Mouse (Mus musculus) 3T3-L1 (cell line): ENCODE results near the gene Serpina3g.
A peak's percentile ranks its signal among the peaks of the same experiment; 100 is the strongest.
"Not testable (repeated sequence)": the region's sequence is repeated elsewhere in the genome, so short reads cannot be mapped to it uniquely, and the experiment has no call there.

Source experiments
- DNase-seq: peaks from one replicate; pipeline ENCODE4 v3.0.0-alpha.2; 2015; ENCODE audit warnings: low read depth, low spot score

Gene Serpina3g

DNA sequence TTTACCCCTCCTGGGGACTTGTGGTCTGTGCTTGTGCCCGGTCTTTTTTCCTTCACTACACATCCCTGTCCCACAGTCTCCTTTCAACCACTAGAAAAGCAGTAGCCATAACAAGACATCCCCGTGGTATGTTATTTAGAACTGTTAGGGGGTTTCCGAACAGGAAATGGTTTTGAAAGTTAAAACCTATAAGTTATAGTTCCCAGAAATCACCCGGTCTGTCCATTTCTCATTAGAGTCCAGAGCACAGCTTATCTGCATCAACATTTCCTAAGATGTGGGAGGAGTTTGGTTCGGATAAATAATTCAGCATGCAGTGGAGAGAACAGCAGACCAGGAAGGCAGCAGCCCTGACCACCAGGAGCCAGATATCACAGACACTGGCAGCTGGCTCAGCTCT, at the start of gene Serpina3g:
Serpina3g (plus strand) TSS at position 331 of the 400 bp plus-strand sequence.
- peak; percentile 41 for DNase-seq

DNA sequence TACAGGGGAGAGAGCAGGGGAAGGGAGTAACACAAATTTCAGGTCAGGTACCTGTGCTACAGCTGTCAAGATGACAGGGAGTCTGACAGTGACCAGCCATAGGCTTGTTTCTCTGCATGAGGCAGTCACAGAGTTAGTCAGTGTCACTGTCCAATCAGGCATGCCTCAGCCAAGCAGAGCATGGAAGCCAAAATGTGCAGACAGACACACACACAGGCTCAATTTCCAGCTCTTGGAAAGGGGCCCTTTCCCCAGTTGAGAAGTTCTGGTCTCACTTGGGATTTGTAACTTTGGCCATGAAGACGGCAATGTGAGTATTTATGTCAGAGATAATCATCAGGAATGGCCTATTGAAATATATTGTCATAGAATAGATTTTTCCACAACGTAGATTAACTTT, 46.8 kb upstream of the Serpina3g start:
- no peak for DNase-seq

DNA sequence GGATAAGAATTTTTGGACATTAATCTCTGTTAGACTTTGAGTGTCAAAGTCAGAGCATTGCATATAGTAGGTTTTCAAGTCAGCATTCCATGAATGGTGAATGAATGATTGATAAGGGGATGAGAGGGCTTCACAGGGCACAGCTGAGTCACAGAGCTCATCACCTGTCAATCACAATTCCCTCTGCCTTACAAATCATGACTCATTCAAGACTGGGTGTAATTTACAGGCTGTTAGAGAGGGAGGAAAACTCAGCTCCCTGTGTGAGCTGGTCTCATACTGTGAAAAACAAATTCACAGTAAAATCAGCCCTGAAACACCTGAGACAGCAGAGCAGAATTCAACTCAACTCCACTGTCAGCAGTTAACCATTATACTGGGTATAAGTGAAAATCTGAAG, 45.2 kb upstream of the Serpina3g start:
- DNase-seq = peak; percentile 66

DNA sequence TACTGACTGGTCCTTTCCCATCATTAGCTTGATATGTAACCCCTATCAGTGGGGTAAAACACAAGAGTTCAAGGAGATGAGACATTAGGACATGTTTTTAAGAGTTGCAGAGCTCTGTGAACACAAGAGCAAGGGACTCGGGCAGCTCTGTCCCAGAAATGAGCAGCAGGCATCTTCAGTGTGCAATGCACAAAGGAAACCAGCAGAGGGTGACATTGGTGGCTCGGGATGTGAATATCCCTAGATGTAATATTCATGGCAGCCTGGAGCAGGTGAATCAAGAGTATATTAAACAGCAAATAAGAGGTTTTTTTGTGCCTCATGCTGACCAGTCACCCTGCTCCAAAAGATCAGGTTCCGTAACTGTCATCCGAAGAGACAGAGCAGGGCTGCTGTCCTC, 26.9 kb upstream of the Serpina3g start:
- DNase-seq = no peak

DNA sequence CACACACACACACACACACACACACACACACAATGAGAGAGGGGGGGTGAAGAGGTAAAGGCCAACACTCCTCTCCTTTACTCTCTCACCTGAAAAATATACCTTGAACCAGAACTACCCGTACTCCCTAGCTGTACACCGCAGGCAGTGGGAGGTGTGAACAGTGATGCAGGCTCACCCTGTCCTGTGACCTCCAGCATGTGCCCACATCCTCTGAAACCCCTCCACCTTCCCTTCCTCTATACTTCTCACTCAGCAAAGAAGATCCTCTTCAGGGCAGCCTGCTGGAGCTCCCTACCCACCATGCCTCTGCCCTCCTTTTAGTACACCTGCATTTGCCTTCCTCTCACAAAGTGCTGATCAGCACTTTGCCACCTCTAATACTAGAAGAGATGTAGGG, 26.2 kb upstream of the Serpina3g start:
- no peak for DNase-seq

DNA sequence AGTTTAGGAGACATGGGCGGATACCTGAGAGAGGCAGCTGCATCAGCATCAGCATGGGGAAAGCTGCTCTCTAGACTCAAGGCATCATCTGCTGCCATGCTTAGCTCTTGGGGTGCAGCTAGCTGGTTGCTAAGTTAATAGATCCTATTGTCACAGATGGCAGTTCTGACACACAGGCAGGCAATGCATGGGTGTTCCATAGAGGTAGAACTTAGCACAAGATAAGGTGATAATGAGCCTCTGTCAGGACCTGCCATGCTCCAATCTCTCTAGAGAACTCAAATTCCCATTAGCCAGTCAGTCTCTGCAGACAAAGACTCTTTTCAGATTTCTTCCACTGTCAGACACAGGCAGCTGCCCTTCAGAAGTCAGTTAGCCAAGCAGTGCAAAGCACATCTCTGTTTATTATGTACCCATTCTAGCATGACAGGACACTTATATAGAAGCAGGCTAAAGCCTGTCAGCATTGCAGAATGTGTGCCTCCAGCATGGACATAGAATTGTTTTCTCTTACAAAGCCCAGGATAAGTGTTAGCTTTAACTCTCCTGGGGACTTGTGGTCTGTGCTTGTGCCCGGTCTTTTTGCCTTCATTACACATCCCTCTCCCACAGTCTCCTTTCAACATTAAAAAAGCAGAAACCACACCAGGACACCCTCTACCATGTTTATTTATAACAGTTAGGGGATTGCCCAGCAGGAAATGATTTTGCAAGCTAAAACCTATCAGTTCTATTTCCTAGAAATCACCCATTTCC, 22.2 kb upstream of the Serpina3g start:
- DNase-seq = no peak

DNA sequence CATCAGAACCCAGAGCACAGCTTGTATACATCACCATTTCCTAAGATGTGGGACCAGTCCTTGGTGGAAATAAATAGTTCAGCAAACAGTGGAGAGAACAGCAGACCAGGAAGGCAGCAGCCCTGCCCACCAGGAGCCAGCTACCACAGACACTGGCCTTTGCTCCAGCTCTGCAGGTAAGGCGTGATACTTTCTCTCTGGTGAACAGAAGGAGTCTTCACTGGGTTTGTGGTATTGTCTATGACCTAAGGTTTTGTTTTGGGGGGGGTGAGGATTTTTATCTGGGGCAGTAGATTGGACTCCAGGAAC, 21.6 kb upstream of the Serpina3g start, which contains the start of gene Serpina3f:
Serpina3f (plus strand) TSS at position 100 of the 309 bp plus-strand sequence.
- no peak for DNase-seq

DNA sequence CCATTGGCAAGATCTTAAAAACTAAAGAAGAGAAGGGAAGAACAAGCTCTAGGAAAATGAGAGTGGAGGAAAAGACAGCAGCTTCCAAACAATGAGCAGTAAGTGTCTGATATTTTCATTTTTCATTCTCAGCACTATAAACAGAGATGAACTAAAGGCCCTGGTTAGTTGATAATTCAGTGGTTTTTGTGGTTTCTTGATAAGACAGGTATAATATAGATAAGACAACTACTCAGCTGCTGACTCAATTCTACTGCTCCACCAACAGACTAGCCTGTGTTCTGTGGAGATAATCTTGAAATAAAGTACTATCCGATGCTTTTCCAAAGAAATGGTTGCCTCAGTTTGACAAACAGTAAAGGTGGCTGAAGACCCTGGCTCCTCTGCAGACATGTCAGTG, 20.8 kb upstream of the Serpina3g start:
- no peak for DNase-seq

DNA sequence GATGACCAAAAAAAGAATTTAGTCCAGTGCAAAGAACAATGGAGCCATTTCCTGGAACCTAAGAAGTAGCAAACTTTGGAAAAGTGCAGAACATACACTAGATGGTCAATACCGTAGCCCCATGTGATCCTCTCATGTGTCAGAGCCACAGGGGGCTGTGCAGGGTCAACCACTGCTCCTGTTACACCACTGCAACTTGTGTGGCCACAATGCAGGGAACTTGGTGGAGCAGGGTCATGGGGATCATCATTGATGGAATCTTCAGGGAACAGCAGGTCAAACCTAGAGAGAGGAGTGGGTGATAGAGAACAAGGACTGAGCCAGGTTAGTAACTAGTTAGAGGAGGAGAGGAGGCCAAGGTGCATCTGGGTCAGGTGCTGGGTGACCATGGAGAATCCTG, 14.4 kb upstream of the Serpina3g start:
- no peak for DNase-seq

DNA sequence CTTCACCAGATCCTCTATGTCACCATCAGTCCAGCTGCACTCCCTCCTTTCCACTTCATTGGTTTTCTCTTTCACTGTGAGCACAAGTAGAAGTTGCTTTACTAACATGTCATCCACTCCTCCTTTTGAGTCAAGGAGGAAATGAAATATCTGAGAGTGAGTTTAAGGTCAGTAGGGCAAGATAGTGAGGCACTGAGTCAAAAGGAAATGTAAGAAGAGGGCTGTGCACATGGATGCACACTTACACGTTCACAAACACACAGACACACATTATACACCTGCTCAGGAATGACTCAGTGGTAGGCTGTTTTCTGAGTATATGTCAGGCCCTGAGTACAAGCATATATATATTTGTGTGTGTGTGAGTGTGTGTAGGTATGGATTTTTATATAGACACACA, 12.4 kb upstream of the Serpina3g start:
- no peak for DNase-seq

DNA sequence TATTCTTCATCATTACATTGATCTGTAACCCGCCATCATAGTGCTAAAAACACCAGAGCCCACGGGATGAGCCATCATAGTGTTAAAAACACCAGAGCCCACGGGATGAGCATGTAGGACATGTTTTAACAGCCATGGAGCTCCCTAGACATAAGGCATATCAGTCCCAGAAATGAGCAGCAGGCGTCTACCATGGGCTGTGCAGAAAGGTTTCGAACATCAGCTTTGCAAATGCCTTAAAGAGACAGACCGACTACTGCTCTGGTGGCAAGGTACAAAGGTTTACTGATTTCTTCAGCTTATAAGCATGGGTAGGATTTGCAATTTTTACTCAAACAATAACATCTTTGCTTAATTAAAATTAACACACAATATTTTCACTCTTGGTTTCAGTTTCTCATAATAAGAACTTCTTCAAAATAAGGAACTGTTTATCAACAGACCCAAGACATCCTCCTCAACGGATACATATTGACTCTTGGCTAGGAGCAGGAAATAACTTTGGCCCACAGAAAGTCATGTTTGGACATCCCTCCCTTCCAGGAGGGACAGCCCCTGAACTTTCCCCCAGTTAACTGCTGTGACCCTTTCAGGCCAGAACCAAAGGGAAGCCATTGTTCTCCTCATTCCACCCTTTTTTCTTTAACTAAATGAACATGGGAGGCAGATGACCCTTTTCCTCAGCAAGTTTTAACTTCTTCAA, 11.3 kb upstream of the Serpina3g start:
- no peak for DNase-seq

DNA sequence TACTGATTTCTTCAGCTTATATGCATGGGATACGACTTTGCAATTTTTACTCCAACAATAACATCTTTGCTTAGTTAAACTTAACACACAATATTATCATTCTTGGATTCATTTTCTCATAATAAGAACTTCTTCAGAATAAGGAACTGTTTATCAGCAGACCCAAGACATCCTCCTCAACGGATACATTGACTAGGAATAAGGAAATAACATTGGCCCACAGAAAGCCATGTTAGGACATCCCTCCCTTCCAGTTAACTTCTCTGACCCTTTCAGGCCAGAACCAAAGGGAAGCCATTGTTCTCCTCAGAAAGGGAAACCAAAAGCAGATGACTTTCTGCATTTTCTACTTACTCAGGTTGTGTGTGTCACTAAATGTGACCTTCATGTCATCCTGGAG, 5.3 kb upstream of the Serpina3g start:
- DNase-seq = no peak

DNA sequence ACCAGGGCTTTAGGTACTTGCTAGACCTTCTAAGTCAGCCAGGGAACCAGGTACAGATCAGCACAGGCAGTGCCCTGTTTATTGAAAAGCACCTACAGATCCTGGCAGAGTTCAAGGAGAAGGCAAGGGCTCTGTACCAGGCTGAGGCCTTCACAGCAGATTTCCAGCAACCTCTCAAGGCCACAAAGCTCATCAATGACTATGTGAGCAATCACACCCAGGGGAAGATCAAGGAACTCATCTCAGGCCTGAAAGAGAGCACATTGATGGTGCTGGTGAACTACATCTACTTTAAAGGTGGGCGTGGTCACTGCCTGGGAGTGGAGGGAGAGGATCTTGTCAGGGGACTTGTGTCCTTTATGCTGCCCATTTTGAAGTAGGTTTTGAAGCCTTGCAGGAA, 2.0 kb downstream of the Serpina3g start:
- not testable (repeated sequence) for DNase-seq

DNA sequence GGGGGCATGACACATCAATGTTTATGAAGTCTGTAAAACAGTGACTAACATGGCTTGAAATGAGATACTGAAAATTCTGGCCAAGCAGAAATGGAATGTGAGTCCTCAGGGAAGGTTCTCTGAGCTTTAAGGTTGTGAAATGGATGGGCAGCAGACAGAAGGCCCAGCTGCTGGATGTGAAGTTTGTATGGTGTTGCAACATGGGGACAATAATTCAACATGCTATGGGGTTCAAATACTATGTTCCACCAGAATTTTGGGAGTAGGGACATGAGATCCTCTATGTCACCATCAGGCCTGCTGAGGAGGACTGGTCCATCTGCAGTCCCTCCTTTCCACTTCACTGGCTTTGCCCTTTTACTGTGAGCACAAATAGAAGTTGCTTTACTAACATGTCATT, 7.3 kb downstream of the Serpina3g start:
- no peak for DNase-seq

DNA sequence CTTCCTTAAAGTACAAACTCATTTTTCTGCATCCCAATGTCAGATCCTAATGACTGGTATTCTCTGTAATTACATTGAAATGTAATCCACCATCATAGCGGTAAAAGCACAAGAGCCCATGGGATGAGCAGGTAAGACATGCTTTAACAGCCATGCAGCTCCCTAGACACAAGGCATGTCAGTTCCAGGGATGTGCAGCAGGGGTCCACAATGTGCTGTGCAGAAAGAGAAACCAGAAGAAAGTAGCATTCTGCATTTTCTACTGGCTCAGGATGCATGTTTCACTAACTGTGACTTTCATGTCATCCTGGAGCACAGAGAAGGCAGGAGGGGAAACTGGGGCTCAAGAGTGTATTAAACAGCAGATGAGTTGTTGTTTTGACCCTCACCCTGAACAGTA, 9.0 kb downstream of the Serpina3g start:
- no peak for DNase-seq

DNA sequence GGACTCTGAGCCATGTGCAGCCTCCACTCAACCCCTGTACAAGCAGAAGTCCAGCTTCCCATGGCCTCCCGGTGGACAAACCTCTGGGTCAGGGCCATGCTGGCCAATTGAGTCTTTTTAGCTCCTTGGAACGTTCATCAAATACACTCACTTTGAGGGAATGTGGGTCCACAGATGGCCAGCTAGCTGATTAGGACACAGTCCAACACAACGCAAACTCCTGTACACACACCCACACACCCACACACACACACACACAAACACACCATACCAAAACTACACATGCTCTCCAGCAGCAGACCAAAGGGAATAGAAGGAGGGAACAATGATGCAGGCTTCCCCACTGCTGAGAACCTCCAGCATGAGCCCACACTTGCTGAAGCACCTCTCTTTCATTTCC, 9.6 kb downstream of the Serpina3g start:
- no peak for DNase-seq

DNA sequence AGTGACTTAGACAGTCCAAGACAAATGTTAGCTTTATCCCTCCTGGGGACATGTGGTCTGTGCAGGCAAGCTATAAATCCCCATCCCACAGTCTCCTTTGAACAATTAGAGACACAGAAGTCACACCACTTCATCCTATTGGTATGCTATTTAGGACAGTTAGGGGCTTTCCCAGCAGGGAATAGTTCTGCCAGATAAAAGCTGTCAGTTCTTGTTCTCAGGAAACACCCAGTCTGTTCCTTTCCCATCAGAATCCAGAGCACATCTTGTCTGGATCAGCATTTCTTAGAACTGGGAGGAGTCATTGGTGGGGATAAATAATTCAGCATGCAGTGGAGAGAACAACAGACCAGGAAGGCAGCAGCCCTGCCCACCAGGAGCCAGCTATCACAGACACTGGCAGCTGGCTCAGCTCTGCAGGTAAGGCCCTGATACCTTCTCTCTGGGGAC, 11.5 kb downstream of the Serpina3g start:
- DNase-seq = peak; percentile 69

DNA sequence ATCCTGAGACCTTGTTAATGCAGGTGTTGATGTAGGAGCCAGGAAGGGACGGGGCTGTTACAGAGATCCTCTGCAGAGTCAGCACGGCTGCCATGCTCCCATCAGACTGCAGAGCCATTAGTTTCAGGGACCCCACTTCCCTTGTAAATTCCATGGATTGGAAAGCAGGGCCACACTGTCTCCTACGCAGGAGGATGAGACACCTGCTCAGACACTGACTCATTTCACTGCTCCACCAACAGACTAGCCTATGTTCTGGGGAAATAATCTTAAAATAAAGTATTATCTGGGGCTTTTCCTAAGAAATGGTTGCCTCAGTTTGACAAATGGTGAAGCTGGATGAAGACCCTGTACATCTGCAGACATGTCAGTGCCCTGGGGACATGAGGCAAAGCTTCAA, 12.2 kb downstream of the Serpina3g start:
- DNase-seq = no peak

DNA sequence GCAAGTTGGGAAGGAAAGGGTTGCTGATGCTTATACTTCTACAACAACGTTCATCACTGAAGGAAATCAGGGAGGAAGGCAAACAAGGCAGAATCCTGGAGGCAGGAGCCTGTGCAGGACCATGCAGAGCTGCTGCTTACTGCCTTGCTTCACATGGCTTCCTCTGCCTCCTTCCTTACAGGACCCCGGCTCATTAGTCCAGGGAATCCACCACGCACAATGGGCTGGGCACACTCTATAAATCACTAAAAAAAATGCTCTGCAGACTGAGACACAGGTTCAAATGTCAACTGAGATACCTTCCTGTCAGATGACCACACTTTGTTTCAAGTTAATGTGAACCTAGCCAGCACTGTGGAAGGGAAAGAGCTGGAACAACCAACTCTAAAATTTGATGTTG, 25.0 kb downstream of the Serpina3g start:
- no peak for DNase-seq

DNA sequence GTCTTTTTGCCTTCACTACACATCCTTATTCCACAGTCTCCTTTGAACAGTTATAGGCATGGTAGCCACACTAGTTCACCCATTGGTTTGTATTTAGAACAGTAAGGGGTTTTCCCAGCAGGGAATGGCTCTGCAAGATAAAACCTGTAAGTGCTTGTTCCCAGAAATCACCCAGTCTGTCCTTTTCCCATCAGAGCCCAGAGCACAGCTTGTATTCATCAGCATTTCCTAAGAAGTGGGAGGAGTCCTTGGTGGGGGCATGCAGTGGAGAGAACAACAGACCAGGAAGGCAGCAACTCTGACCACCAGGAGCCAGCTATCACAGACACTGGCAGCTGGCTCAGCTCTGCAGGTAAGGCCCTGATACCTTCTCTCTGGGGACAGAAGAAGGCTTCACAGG, 26.8 kb downstream of the Serpina3g start, which contains the start of gene Serpina3i:
Serpina3i (plus strand) TSS at position 260 of the 400 bp plus-strand sequence.
- peak; percentile 29 for DNase-seq

DNA sequence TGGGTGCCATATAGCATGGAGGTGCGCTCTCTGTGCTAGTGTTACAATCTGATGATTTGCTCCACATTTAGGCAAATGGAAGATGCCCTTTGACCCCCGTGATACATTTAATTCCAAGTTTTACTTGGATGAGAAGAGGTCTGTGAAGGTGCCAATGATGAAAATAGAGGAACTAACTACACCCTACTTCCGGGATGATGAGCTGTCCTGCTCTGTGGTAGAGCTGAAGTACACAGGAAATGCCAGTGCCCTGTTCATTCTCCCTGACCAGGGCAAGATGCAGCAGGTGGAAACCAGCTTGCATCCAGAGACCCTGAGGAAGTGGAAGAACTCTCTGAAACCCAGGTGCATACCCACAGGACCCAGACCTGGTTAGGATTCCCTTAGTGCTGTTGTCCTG, 30.3 kb downstream of the Serpina3g start:
- no peak for DNase-seq

DNA sequence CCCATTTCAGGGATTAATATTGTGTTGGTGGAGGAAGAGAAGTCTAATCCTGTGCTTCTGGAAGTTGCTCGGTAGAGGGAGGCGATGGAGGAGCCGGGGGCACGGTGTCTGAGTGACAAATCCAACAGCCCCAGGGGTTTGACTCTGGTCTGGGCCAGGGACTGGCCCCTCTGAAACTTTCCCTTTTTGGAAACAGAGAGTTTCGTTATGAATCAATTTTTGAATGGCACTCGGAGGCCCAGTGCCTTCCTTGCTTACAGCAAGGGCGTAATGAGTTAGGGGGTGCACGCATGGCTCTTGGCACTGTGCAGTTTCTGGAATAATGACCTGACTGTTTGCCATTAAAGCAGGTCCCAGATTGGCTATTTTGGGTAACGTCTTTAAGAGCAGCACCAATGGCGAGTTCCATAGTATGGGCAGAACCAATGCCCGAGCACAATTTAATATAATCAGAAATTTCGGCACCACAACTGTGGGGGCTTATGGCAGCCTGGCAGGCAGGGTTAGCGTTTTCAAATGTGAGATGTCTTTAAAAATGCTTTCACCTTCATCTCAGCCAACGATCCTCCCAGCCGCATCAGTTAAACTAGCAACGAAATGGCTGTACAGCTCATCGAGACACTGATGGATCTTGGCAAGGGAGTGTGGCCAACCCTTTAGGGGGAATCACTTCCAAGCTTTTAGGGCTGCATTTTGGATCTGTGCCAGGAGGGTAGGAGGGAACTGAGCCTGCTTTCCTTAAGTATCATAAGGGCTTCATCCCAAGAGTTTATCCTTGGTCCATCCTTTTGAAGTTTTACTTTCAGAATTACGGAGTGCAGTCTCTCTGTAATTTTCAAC, 42.4 kb downstream of the Serpina3g start:
- DNase-seq = no peak
